Mouse (Mus musculus) embryonic facial prominence, embryonic 14.5 days (tissue): ENCODE results near the gene Gpr180. TPM values are rescaled to one million over a fixed set of nuclear protein-coding genes. Genes with fewer than 3 reads are reported as not detected.

Experiments
- ATAC-seq: fragments of 200-750 bp; cut with Nextera tagmentation; 2 replicates; pipeline ENCODE4 v1.8.0; 2017; ENCODE audit warnings: low read depth, moderate number of reproducible peaks, moderate TSS enrichment
- DNase-seq: peaks from one replicate; pipeline ENCODE4 v3.0.0-alpha.2; 2015; ENCODE audit warnings: low spot score
- H3K27ac ChIP-seq: fragments of 300-500 bp; sonication (generic); replicated peaks from 2 replicates; pipeline ENCODE4 v1.5.1; 2014; ENCODE audit warnings: low read depth, mild to moderate bottlenecking, low read length, moderate library complexity
- H3K27me3 ChIP-seq: fragments of 300-500 bp; sonication (generic); replicated peaks from 2 replicates; pipeline ENCODE4 v1.6.1; 2014; ENCODE audit warnings: low read length; ENCODE audit not compliant: control insufficient read depth, insufficient read depth
- H3K36me3 ChIP-seq: fragments of 300-500 bp; sonication (generic); 2 replicates; pipeline ENCODE4 v1.6.1; 2014; ENCODE audit warnings: low read length, mixed read lengths; ENCODE audit not compliant: control insufficient read depth, insufficient read depth
- H3K4me1 ChIP-seq: fragments of 300-500 bp; sonication (generic); 2 replicates; pipeline ENCODE4 v1.6.1; 2014; ENCODE audit warnings: antibody characterized with exemption, low read length; ENCODE audit not compliant: control insufficient read depth, insufficient read depth
- H3K4me2 ChIP-seq: fragments of 300-500 bp; sonication (generic); 2 replicates; pipeline ENCODE4 v1.6.1; 2014; ENCODE audit warnings: low read depth, mild to moderate bottlenecking, low read length, moderate library complexity, mixed read lengths
- H3K4me3 ChIP-seq: fragments of 300-500 bp; sonication (generic); 2 replicates; pipeline ENCODE4 v1.5.1; 2014; ENCODE audit warnings: low read depth, mild to moderate bottlenecking, low read length
- H3K9ac ChIP-seq: fragments of 300-500 bp; sonication (generic); 2 replicates; pipeline ENCODE4 v1.6.1; 2014; ENCODE audit warnings: low read depth, mild to moderate bottlenecking, low read length, moderate library complexity, mixed read lengths
- H3K9me3 ChIP-seq: fragments of 300-500 bp; sonication (generic); 2 replicates; pipeline ENCODE4 v1.6.1; 2016; ENCODE audit warnings: low read length; ENCODE audit not compliant: control insufficient read depth
- WGBS: fragments of 180-500 bp; shearing (Covaris S2); extraction: QIAGEN DNeasy Blood & Tissue Kit; methylation state at CpG from one replicate; pipeline ENCODE4 v1.1.7; 2014; 5-methylcytosine and 5-hydroxymethylcytosine counted together
- polyA plus RNA-seq: library from polyadenylated mRNA; unstranded; fragments of >200 nt; fragmentation: Nextera tagmentation; extraction: Ambion mirVana; gene quantifications from 2 replicates; pipeline ENCODE4 v1.2.1, GENCODE M21; 2014

Gpr180 gene
- polyA plus RNA-seq, 1 experiment from 2014 or later = 91.1 TPM

DNA sequence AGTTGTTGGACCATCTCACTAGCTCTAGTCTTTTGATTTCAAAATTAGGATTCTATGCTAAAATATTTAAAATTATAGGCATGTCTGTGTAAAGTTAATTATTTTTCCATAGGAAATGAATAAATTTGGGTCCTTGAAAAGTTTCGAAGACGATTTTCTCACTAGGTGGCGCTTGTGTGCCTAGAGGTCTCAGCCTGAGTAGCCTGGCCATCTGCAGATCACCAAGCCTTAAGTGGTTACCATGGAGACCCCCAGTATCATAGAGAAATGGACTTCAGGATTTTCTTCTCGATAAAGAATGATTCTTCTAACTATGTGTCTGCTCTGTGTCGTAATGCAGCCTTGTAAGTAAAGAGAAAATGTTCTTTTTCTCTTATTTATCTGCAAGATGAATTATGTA is 72.7 kb downstream of the Gpr180 start:
- Histone ChIP-seq H3K9ac (no peak overlapping the region), H3K9me3 (0 out of 2 replicates have a peak, but pooled peaks cover 2% of the 10 kb centered on the region), H3K36me3 (no peaks in the 10 kb centered on the region), H3K4me3 (no peak overlapping the region), H3K4me2 (no peak overlapping the region), H3K4me1 (no peaks in the 10 kb centered on the region), H3K27me3 (no peaks in the 10 kb centered on the region), H3K27ac (no peak overlapping the region)
- peak; percentile 75 for DNase-seq
- WGBS = 26% methylated on average over 5 of the region's 5 CpGs
- no peak for ATAC-seq

DNA sequence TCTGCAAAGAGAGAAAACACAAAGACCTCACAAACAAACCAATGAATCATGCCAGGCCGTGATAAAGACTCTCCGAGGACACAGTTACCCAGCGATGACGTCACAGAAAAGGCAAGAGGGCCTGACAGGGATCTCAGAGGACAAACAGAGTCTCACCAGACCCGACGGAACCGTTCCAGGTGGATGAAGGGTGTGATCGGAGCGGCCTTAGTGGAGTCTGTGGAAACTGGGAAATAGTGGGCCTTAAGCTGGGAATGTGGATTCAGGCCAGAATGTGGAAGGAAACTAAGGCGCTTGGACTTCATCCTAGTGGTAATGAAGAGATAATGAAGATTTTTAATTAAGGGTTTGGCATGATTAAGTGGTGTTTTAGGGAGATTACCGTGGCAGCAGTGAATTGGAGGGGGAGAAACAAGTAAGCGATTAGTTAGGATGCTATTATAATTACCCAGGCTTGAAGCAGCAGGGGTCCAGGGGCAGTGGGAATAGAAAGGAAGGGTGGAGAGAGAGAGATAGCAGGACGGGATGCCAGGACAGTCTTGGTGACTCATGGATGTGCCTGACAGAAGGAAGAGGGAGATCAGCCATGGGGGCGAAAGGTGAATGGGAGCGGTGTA is 75.3 kb downstream of the Gpr180 start:
- no peak overlapping the region for H3K4me2 ChIP-seq
- H3K27me3 ChIP-seq = 0 out of 2 replicates have a peak, but pooled peaks cover 5% of the 10 kb centered on the region
- no peak overlapping the region for H3K27ac ChIP-seq
- H3K36me3 ChIP-seq = no peaks in the 10 kb centered on the region
- ATAC-seq (no peak), DNase-seq (no peak)
- WGBS = 79% methylated on average over 15 of the region's 15 CpGs
- H3K9ac ChIP-seq = no peak overlapping the region
- H3K9me3 ChIP-seq = 0 out of 2 replicates have a peak, but pooled peaks cover 2% of the 10 kb centered on the region
- H3K4me1 ChIP-seq = no peaks in the 10 kb centered on the region
- H3K4me3 ChIP-seq = no peak overlapping the region

Other genes starting within 250 kb of the Gpr180 start
- gene Dct, start 84.9 kb upstream of the Gpr180 start, polyA plus RNA-seq = 9.1 and 10.9 TPM in 2 replicates
- 38.3 and 42.0 TPM in 2 replicates for gene Tgds, start 4.4 kb upstream of the Gpr180 start, polyA plus RNA-seq
- 2.2 and 2.7 TPM in 2 replicates for gene Sox21, start 99.9 kb downstream of the Gpr180 start, polyA plus RNA-seq
- not detected in 2 replicates for gene Gm9376, start 129.8 kb downstream of the Gpr180 start, polyA plus RNA-seq